8 mouse cellular contexts compared by ENCODE assay signal in genomic region chr7:81134614-81135067, GRCm38 (mm10). TPM values are rescaled to one million over a fixed set of nuclear protein-coding genes. Genes with fewer than 3 reads are reported as not detected.
DNase-seq lines count a peak whose midpoint lies in the region; ATAC-seq lines count a peak whose summit lies in the region.

No protein-coding gene starts in this region.

- DNase-seq in adrenal gland, postnatal 25 days: peak; percentile 70
- DNase-seq in kidney, adult 9 months: peak; percentile 67
- peak; percentile 83 for DNase-seq in limb, embryonic 11.5 days (ENCODE audit: low spot score)
- DNase-seq in midbrain, embryonic 10.5 days (ENCODE audit: low spot score): peak; percentile 36
- no peak for DNase-seq in cerebellum, adult 11 months

- peak overlapping the region; percentile 36 for H3K27ac ChIP-seq in heart, embryonic 11.5 days (ENCODE audit: low read depth, low read length)
- H3K27ac ChIP-seq in limb, embryonic 11.5 days (replicated peaks; ENCODE audit: low read depth, low read length): peak overlapping the region; percentile 66; the same call in 1 of the 2 replicates
- H3K27ac ChIP-seq in midbrain, embryonic 10.5 days (replicated peaks): peak overlapping the region; percentile 63
- H3K27ac ChIP-seq in stomach, embryonic 15.5 days: peak overlapping the region; percentile 51

- ATAC-seq in erythroblast, adult 5-6 weeks (replicated peaks; ENCODE audit: low FRiP score, poor library complexity, severe bottlenecking): 0 out of 2 replicates have a peak, but pooled peaks have one; percentile 18
- ATAC-seq in heart, embryonic 11.5 days (replicated peaks; ENCODE audit: insufficient number of reproducible peaks, low FRiP score, low TSS enrichment): peak; percentile 76
- ATAC-seq in limb, embryonic 11.5 days (ENCODE audit: insufficient number of reproducible peaks, low FRiP score, low TSS enrichment, low read depth): peak; percentile 83
- ATAC-seq in stomach, embryonic 15.5 days (ENCODE audit: insufficient read depth, low FRiP score, low read depth): peak; percentile 78

- peak overlapping the region; percentile 10; the same call in 1 of the 2 replicates for H3K4me3 ChIP-seq in heart, embryonic 11.5 days (ENCODE audit: low read depth, low read length)
- no peak overlapping the region for H3K4me3 ChIP-seq in limb, embryonic 11.5 days (ENCODE audit: low read depth, low read length)
- H3K4me3 ChIP-seq in midbrain, embryonic 10.5 days: no peak overlapping the region
- H3K4me3 ChIP-seq in stomach, embryonic 15.5 days (replicated peaks): peak overlapping the region; percentile 23; the same call in 1 of the 2 replicates

- WGBS in heart, embryonic 11.5 days (ENCODE audit: insufficient replicate concordance): 11% methylated on average over 9 of the region's 9 CpGs
- 15% methylated on average over 9 of the region's 9 CpGs for WGBS in limb, embryonic 11.5 days
- WGBS in midbrain, embryonic 10.5 days: 56% methylated on average over 9 of the region's 9 CpGs
- 5% methylated on average over 9 of the region's 9 CpGs for WGBS in stomach, embryonic 15.5 days

- H3K9ac ChIP-seq in heart, embryonic 11.5 days (ENCODE audit: low read depth, low read length): peak overlapping the region; percentile 23
- no peak overlapping the region for H3K9ac ChIP-seq in limb, embryonic 11.5 days (ENCODE audit: low read length)
- H3K9ac ChIP-seq in stomach, embryonic 15.5 days: 0 out of 2 replicates have a peak overlapping the region, but pooled peaks have one; percentile 16

- H3K27me3 ChIP-seq in heart, embryonic 11.5 days (ENCODE audit: control insufficient read depth, insufficient read depth, low read length): no peaks in the 10 kb centered on the region
- H3K27me3 ChIP-seq in limb, embryonic 11.5 days (ENCODE audit: control insufficient read depth, insufficient read depth, low read length): no peaks in the 10 kb centered on the region
- H3K27me3 ChIP-seq in midbrain, embryonic 10.5 days (ENCODE audit: low read depth, poor library complexity, severe bottlenecking): no peaks in the 10 kb centered on the region
- H3K27me3 ChIP-seq in stomach, embryonic 15.5 days (replicated peaks): no peaks in the 10 kb centered on the region

- peak overlapping the region; percentile 56 for H3K4me2 ChIP-seq in heart, embryonic 11.5 days
- H3K4me2 ChIP-seq in limb, embryonic 11.5 days (ENCODE audit: low read depth, severe bottlenecking): peak overlapping the region; percentile 16; the same call in 1 of the 2 replicates
- peak overlapping the region; percentile 54 for H3K4me2 ChIP-seq in stomach, embryonic 15.5 days

- no peaks in the 10 kb centered on the region for H3K9me3 ChIP-seq in heart, embryonic 11.5 days (replicated peaks; ENCODE audit: control insufficient read depth, low read length)
- no peaks in the 10 kb centered on the region for H3K9me3 ChIP-seq in limb, embryonic 11.5 days (ENCODE audit: control insufficient read depth, low read length)
- H3K9me3 ChIP-seq in midbrain, embryonic 10.5 days (replicated peaks): no peaks in the 10 kb centered on the region
- H3K9me3 ChIP-seq in stomach, embryonic 15.5 days: no peaks in the 10 kb centered on the region

- H3K4me1 ChIP-seq in heart, embryonic 11.5 days (ENCODE audit: control insufficient read depth, insufficient read depth, low read length): peaks cover 17% of the 10 kb centered on the region
- H3K4me1 ChIP-seq in limb, embryonic 11.5 days (ENCODE audit: control insufficient read depth, insufficient read depth, low read length): peaks cover 32% of the 10 kb centered on the region
- H3K4me1 ChIP-seq in midbrain, embryonic 10.5 days: peaks cover 34% of the 10 kb centered on the region
- peaks cover 14% of the 10 kb centered on the region for H3K4me1 ChIP-seq in stomach, embryonic 15.5 days

- no peaks in the 10 kb centered on the region for H3K36me3 ChIP-seq in heart, embryonic 11.5 days (ENCODE audit: control insufficient read depth, insufficient read depth, low read length)
- H3K36me3 ChIP-seq in limb, embryonic 11.5 days (ENCODE audit: control insufficient read depth, insufficient read depth, low read length): no peaks in the 10 kb centered on the region
- H3K36me3 ChIP-seq in midbrain, embryonic 10.5 days: no peaks in the 10 kb centered on the region
- H3K36me3 ChIP-seq in stomach, embryonic 15.5 days: no peaks in the 10 kb centered on the region

RNA-seq across cellular contexts. Expression of gene Slc28a1, which starts 20.0 kb away (rescaled TPM):
- 0.15 TPM in 1 of 2 replicates, not detected in the other for total RNA-seq in adrenal gland, postnatal 25 days (2021)
- 0.84 TPM in 1 of 2 replicates, not detected in the other for total RNA-seq in erythroblast, adult 5-6 weeks (2015; ENCODE audit: low replicate concordance)
- total RNA-seq in erythroblast, adult 5-6 weeks (2017; ENCODE audit: low replicate concordance): 0.26 TPM in 1 of 2 replicates, not detected in the other
- polyA plus RNA-seq in heart, embryonic 11.5 days (2014; fragmentation: Nextera tagmentation; extraction: Ambion mirVana): 0.07 and 0.14 TPM in 2 replicates
- 0.07 TPM in 1 of 2 replicates, not detected in the other for polyA plus RNA-seq in limb, embryonic 11.5 days (2014; fragmentation: Nextera tagmentation; extraction: Ambion mirVana)
- polyA plus RNA-seq in midbrain, embryonic 10.5 days (2016; fragmentation: Nextera tagmentation; extraction: Ambion mirVana): 0.05 TPM in 1 of 2 replicates, not detected in the other
- 0.71 and 1.5 TPM in 2 replicates for polyA plus RNA-seq in stomach, embryonic 15.5 days (2015; fragmentation: Nextera tagmentation; extraction: Ambion mirVana)

Comparison
In these comparisons a context has a peak if more than half of its experiments do, and no peak if none do; other contexts are left out.
1. ATAC-seq: peak in every context shown above with its lines; median percentile 83 in limb, embryonic 11.5 days; 78 in stomach, embryonic 15.5 days; 76 in heart, embryonic 11.5 days; 18 in erythroblast, adult 5-6 weeks.
2. H3K4me3 ChIP-seq: peak in heart, embryonic 11.5 days (single experiment) and stomach, embryonic 15.5 days (single experiment); none in limb, embryonic 11.5 days (single experiment) and midbrain, embryonic 10.5 days (single experiment).
3. Peak in every context shown above with its lines, with median percentiles within 50 percentile points of each other: H3K27ac ChIP-seq and H3K4me2 ChIP-seq.